In genomic region chr12:85186361-85186760, GRCm38 (mm10) we compare ENCODE assay signal across 24 mouse cellular contexts. TPM values are rescaled to one million over a fixed set of nuclear protein-coding genes. Genes with fewer than 3 reads are reported as not detected.
DNase-seq lines count a peak whose midpoint lies in the region; ATAC-seq and TF ChIP-seq lines count a peak whose summit lies in the region.
"Had no signal": no experiment of that assay in that cellular context is flagged by ENCODE, and none has a peak within 500 bp of the region (broad histone marks: within the 10 kb centered on the region; RNA-seq: fewer than 3 reads in every experiment).

No protein-coding gene starts in this region.

- TF ChIP-seq EP300 in stomach, postnatal 0 days (optimal IDR thresholded peaks at IDR 0.05) = no peak

- intact Hi-C loops in heart, postnatal 36 days (cut with DNase I) = no loop called here

- no peaks in the 10 kb centered on the region for H3K36me3 ChIP-seq in heart, embryonic 13.5 days
- no peaks in the 10 kb centered on the region for H3K36me3 ChIP-seq in intestine, embryonic 15.5 days
- H3K36me3 ChIP-seq in intestine, postnatal 0 days (ENCODE audit: control insufficient read depth, insufficient read depth) = no peaks in the 10 kb centered on the region
- H3K36me3 ChIP-seq in stomach, postnatal 0 days (ENCODE audit: control insufficient read depth, insufficient read depth, low read length) = no peaks in the 10 kb centered on the region
- H3K36me3 ChIP-seq: forebrain, embryonic 12.5 days; hindbrain, embryonic 13.5 days; limb, embryonic 10.5 days; liver, embryonic 15.5 days had no signal

- peak overlapping the region; percentile 68 for H3K27ac ChIP-seq in heart, embryonic 13.5 days (replicated peaks)
- H3K27ac ChIP-seq in intestine, embryonic 15.5 days = peak overlapping the region; percentile 38
- no peak overlapping the region for H3K27ac ChIP-seq in intestine, postnatal 0 days (ENCODE audit: low read depth, low read length)
- H3K27ac ChIP-seq in stomach, postnatal 0 days (replicated peaks) = peak overlapping the region; percentile 36; the same call in 1 of the 2 replicates
- H3K27ac ChIP-seq: forebrain, embryonic 12.5 days; hindbrain, embryonic 13.5 days; layer of hippocampus, adult 2 months; limb, embryonic 10.5 days; liver, embryonic 15.5 days; macrophage had no signal

- in situ Hi-C loops in Patski (cut with MboI; ENCODE audit: low pct_unique_long_range_greater_than_20kb) = loop anchor here (25.0 kb wide), 1 partner anchor 301 kb away; no protein-coding TSS in a partner anchor

- POLR2A ChIA-PET in Patski (lab: Charles Lee) = interaction anchor here (0.8 to 1.1 kb wide), 2 partner anchors 9 to 16 kb away, joined by 3 read pairs; no protein-coding TSS in a partner anchor

- no peak for TF ChIP-seq POLR2A in lung, adult 2 months (IDR thresholded peaks at IDR 0.05; ENCODE audit: borderline replicate concordance, extremely low read depth, low read depth, low read length)

- no peak for ATAC-seq in heart, embryonic 13.5 days (ENCODE audit: extremely low read depth, insufficient number of reproducible peaks, low FRiP score, low TSS enrichment)
- ATAC-seq in intestine, embryonic 15.5 days = 0 out of 2 replicates have a peak, but pooled peaks have one; percentile 44
- ATAC-seq in intestine, postnatal 0 days = no peak
- ATAC-seq in Patski = peak; percentile 44
- no peak for ATAC-seq in stomach, postnatal 0 days (ENCODE audit: low FRiP score, low TSS enrichment)
- ATAC-seq: CD4-positive, CD25-positive, alpha-beta regulatory T cell, adult 4 months; midbrain, embryonic 16.5 days had no signal

- H3K27me3 ChIP-seq in heart, embryonic 13.5 days (replicated peaks) = peaks cover 15% of the 10 kb centered on the region
- no peaks in the 10 kb centered on the region for H3K27me3 ChIP-seq in intestine, embryonic 15.5 days (replicated peaks)
- H3K27me3 ChIP-seq in intestine, postnatal 0 days (replicated peaks; ENCODE audit: control insufficient read depth, insufficient read depth, low read length) = no peaks in the 10 kb centered on the region
- no peaks in the 10 kb centered on the region for H3K27me3 ChIP-seq in Patski
- H3K27me3 ChIP-seq in stomach, postnatal 0 days (ENCODE audit: control insufficient read depth, insufficient read depth, low read length) = no peaks in the 10 kb centered on the region

- H3K4me3 ChIP-seq in heart, embryonic 13.5 days = no peak overlapping the region
- H3K4me3 ChIP-seq in intestine, embryonic 15.5 days (replicated peaks) = no peak overlapping the region
- H3K4me3 ChIP-seq in intestine, postnatal 0 days (ENCODE audit: low read depth, low read length) = no peak overlapping the region
- no peak overlapping the region for H3K4me3 ChIP-seq in stomach, postnatal 0 days (ENCODE audit: low read depth, low read length)
- no peak overlapping the region for H3K4me3 ChIP-seq in lung, adult 2 months (replicated peaks; ENCODE audit: extremely low read depth, low read depth, low read length)
- H3K4me3 ChIP-seq: erythroblast, embryonic 14.5 days; forebrain, embryonic 12.5 days; hindbrain, embryonic 13.5 days; layer of hippocampus, adult 2 months; limb, embryonic 10.5 days; liver, embryonic 15.5 days had no signal

- CTCF ChIA-PET in Patski (lab: Charles Lee) = no interaction called here

- DNase-seq in heart, postnatal 36 days = no peak
- no peak for DNase-seq in Patski (ENCODE audit: low read depth, low spot score)
- DNase-seq in stomach, postnatal 0 days (ENCODE audit: low spot score) = no peak
- DNase-seq in gastrocnemius, adult 18-20 months (ENCODE audit: low spot score) = no peak
- DNase-seq in lung, adult 2 months = no peak
- DNase-seq: adrenal gland, adult 2 months; cerebellum, adult 11 months; cerebellum, adult 9-11 months; kidney, postnatal 25 days; liver; thymus, postnatal 25 days had no signal

- H3K9ac ChIP-seq in heart, embryonic 13.5 days = no peak overlapping the region
- no peak overlapping the region for H3K9ac ChIP-seq in intestine, embryonic 15.5 days
- H3K9ac ChIP-seq in intestine, postnatal 0 days (ENCODE audit: low read depth, low read length) = no peak overlapping the region
- no peak overlapping the region for H3K9ac ChIP-seq in stomach, postnatal 0 days (ENCODE audit: low read length)
- H3K9ac ChIP-seq: forebrain, embryonic 12.5 days; hindbrain, embryonic 13.5 days; liver, embryonic 15.5 days had no signal

- no peak overlapping the region for H3K4me2 ChIP-seq in heart, embryonic 13.5 days
- H3K4me2 ChIP-seq in intestine, embryonic 15.5 days (replicated peaks) = no peak overlapping the region
- no peak overlapping the region for H3K4me2 ChIP-seq in intestine, postnatal 0 days (replicated peaks; ENCODE audit: low read depth)
- no peak overlapping the region for H3K4me2 ChIP-seq in stomach, postnatal 0 days (replicated peaks; ENCODE audit: low read depth)
- H3K4me2 ChIP-seq: forebrain, embryonic 12.5 days; hindbrain, embryonic 13.5 days; liver, embryonic 15.5 days had no signal

- 0 out of 2 replicates have a peak, but pooled peaks cover 4% of the 10 kb centered on the region for H3K9me3 ChIP-seq in heart, embryonic 13.5 days
- no peaks in the 10 kb centered on the region for H3K9me3 ChIP-seq in intestine, embryonic 15.5 days
- H3K9me3 ChIP-seq in intestine, postnatal 0 days (ENCODE audit: control insufficient read depth) = no peaks in the 10 kb centered on the region
- H3K9me3 ChIP-seq in stomach, postnatal 0 days (ENCODE audit: control insufficient read depth, low read length) = no peaks in the 10 kb centered on the region
- H3K9me3 ChIP-seq: forebrain, embryonic 12.5 days; hindbrain, embryonic 13.5 days; limb, embryonic 10.5 days; liver, embryonic 15.5 days had no signal

- H3K4me1 ChIP-seq in heart, embryonic 13.5 days = peaks cover 28% of the 10 kb centered on the region
- H3K4me1 ChIP-seq in intestine, embryonic 15.5 days (replicated peaks) = peaks cover 20% of the 10 kb centered on the region
- H3K4me1 ChIP-seq in intestine, postnatal 0 days (replicated peaks; ENCODE audit: control insufficient read depth, insufficient read depth, low read length) = no peaks in the 10 kb centered on the region
- H3K4me1 ChIP-seq in stomach, postnatal 0 days (replicated peaks; ENCODE audit: control insufficient read depth, insufficient read depth) = no peaks in the 10 kb centered on the region
- H3K4me1 ChIP-seq in lung, adult 2 months (ENCODE audit: control insufficient read depth, insufficient read depth, low read length) = no peaks in the 10 kb centered on the region
- H3K4me1 ChIP-seq: liver, embryonic 15.5 days had no signal

- WGBS in heart, embryonic 13.5 days = 40% methylated on average over 7 of the region's 7 CpGs
- 59% methylated on average over 7 of the region's 7 CpGs for WGBS in intestine, embryonic 15.5 days
- 60% methylated on average over 7 of the region's 7 CpGs for WGBS in intestine, postnatal 0 days
- 52% methylated on average over 7 of the region's 7 CpGs for WGBS in stomach, postnatal 0 days
- WGBS in lung, adult 2 months = 75% methylated on average over 7 of the region's 7 CpGs

- no peak for TF ChIP-seq CTCF in intestine, postnatal 0 days (IDR thresholded peaks at IDR 0.05; ENCODE audit: low read depth)
- no peak for TF ChIP-seq CTCF in Patski (IDR thresholded peaks at IDR 0.05)
- no peak for TF ChIP-seq CTCF in stomach, postnatal 0 days (IDR thresholded peaks at IDR 0.05; ENCODE audit: low read depth)
- no peak for TF ChIP-seq CTCF in lung, adult 2 months (IDR thresholded peaks at IDR 0.05; ENCODE audit: insufficient read depth, low read length)

RNA-seq across cellular contexts. Expression of gene Pgf, which starts 8.8 kb away (rescaled TPM):
- 8.4 and 9.1 TPM in 2 replicates for polyA plus RNA-seq in heart, embryonic 13.5 days (2015; fragmentation: Nextera tagmentation; extraction: Ambion mirVana)
- 1 to 10 TPM; 3.4 to 4.6 TPM for total RNA-seq in heart, postnatal 36 days (2021)
- polyA plus RNA-seq in intestine, embryonic 15.5 days (2015; fragmentation: Nextera tagmentation; extraction: Ambion mirVana) = 15.6 and 15.8 TPM in 2 replicates
- polyA plus RNA-seq in intestine, postnatal 0 days (2015; fragmentation: Nextera tagmentation; extraction: Ambion mirVana) = 3.9 and 4.2 TPM in 2 replicates
- 0.41 TPM for polyA plus RNA-seq in Patski (2021)
- 3.0 and 3.5 TPM in 2 replicates for polyA plus RNA-seq in stomach, postnatal 0 days (2015; fragmentation: Nextera tagmentation; extraction: Ambion mirVana)
- 1 to 10 TPM; 1.7 to 1.8 TPM for total RNA-seq in gastrocnemius, adult 18-20 months (2021)
- polyA plus RNA-seq in lung, adult 2 months (2012; rRNA removed) = 3.0 and 3.6 TPM in 2 replicates
- total RNA-seq: common myeloid progenitor, adult 5-6 weeks had no signal
- polyA plus RNA-seq: CD4-positive, CD25-positive, alpha-beta regulatory T cell, adult 4 months; erythroblast, embryonic 14.5 days had no signal

RNA-seq across cellular contexts. Expression of gene Eif2b2, which starts 32.9 kb away (rescaled TPM):
- polyA plus RNA-seq in heart, embryonic 13.5 days (2015; fragmentation: Nextera tagmentation; extraction: Ambion mirVana) = 54.8 and 55.9 TPM in 2 replicates
- total RNA-seq in heart, postnatal 36 days (2021) = 10 to 100 TPM; 42.7 to 47.7 TPM
- 66.8 and 72.0 TPM in 2 replicates for polyA plus RNA-seq in intestine, embryonic 15.5 days (2015; fragmentation: Nextera tagmentation; extraction: Ambion mirVana)
- polyA plus RNA-seq in intestine, postnatal 0 days (2015; fragmentation: Nextera tagmentation; extraction: Ambion mirVana) = 44.5 and 44.9 TPM in 2 replicates
- polyA plus RNA-seq in Patski (2021) = 68.8 TPM
- polyA plus RNA-seq in stomach, postnatal 0 days (2015; fragmentation: Nextera tagmentation; extraction: Ambion mirVana) = 50.8 and 58.7 TPM in 2 replicates
- 10 to 100 TPM; 56.9 to 72.5 TPM for total RNA-seq in gastrocnemius, adult 18-20 months (2021)
- polyA plus RNA-seq in lung, adult 2 months (2012; rRNA removed) = 92.1 and 92.6 TPM in 2 replicates

RNA-seq across cellular contexts. Expression of gene Rps6kl1, which starts 35.3 kb away (rescaled TPM):
- 1.2 and 1.3 TPM in 2 replicates for polyA plus RNA-seq in heart, embryonic 13.5 days (2015; fragmentation: Nextera tagmentation; extraction: Ambion mirVana)
- 1 to 10 TPM; 3.6 to 3.9 TPM for total RNA-seq in heart, postnatal 36 days (2021)
- polyA plus RNA-seq in intestine, embryonic 15.5 days (2015; fragmentation: Nextera tagmentation; extraction: Ambion mirVana) = 2.4 and 2.6 TPM in 2 replicates
- polyA plus RNA-seq in intestine, postnatal 0 days (2015; fragmentation: Nextera tagmentation; extraction: Ambion mirVana) = 1.3 and 1.9 TPM in 2 replicates
- polyA plus RNA-seq in Patski (2021) = 0.60 TPM
- polyA plus RNA-seq in stomach, postnatal 0 days (2015; fragmentation: Nextera tagmentation; extraction: Ambion mirVana) = 0.65 and 0.75 TPM in 2 replicates
- under 1 TPM; 0.39 to 1.00 TPM for total RNA-seq in gastrocnemius, adult 18-20 months (2021)
- 1.1 and 1.4 TPM in 2 replicates for polyA plus RNA-seq in lung, adult 2 months (2012; rRNA removed)
- total RNA-seq: common myeloid progenitor, adult 5-6 weeks had no signal
- polyA plus RNA-seq: macrophage had no signal

Comparison
In these comparisons a context has a peak if more than half of its experiments do, and no peak if none do; other contexts are left out.
1. ATAC-seq: peak in intestine, embryonic 15.5 days (single experiment) and Patski (single experiment); none in heart, embryonic 13.5 days (single experiment), intestine, postnatal 0 days (single experiment) and stomach, postnatal 0 days (single experiment).